Mouse (Mus musculus) bone marrow, adult 2 months (tissue): ENCODE measurements around the gene Mical3.

Experiments used
- CTCF ChIP-seq: fragments of 200-500 bp; IDR thresholded peaks from 2 replicates; pipeline ENCODE4 v1.5.1; 2011; ENCODE audit warnings: low read length, control low read depth; ENCODE audit not compliant: control insufficient read depth, insufficient read depth
- POLR2A ChIP-seq: fragments of 200-500 bp; IDR thresholded peaks from 2 replicates; pipeline ENCODE4 v1.6.1; 2011; ENCODE audit warnings: low read depth, mild to moderate bottlenecking, control low read depth, low read length, borderline replicate concordance; ENCODE audit not compliant: control insufficient read depth

DNA sequence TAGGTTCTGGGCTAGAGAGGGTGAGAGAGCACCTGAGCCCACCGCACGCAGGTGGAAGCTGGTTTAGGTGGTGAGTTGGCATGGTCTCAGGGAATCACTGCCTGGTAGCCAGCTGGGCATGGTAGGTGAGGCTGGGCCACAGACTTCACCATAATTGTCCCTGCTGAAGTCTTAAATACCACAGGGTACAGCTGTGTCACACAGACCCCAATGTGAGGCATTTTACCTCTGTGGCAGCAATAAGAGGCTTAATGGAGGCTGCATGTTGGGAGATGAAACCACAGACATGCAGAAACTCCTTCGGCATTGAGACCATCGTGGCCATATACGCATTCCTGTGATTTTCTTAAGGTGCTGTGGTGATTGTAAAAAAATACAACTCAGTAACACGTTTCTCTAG lies 178.3 kb downstream of the Mical3 start:
- TF ChIP-seq POLR2A = no peak
- TF ChIP-seq CTCF = no peak
